Mouse (Mus musculus) brain, embryonic 14.5 days (tissue): ENCODE data around the gene 4930564D02Rik. TPM values are rescaled to one million over a fixed set of nuclear protein-coding genes. Genes with fewer than 3 reads are reported as not detected.

Source experiments
- DNase-seq: peaks from one replicate; pipeline ENCODE4 v3.0.0-alpha.2; 2011; ENCODE audit warnings: low read depth
- CTCF ChIP-seq: fragments of 200-500 bp; IDR thresholded peaks from 2 replicates; pipeline ENCODE4 v1.5.1; 2012; ENCODE audit warnings: inconsistent platforms, mild to moderate bottlenecking, moderate library complexity, borderline replicate concordance; ENCODE audit not compliant: insufficient read depth, insufficient read length; ENCODE audit errors: extremely low read depth
- POLR2A ChIP-seq: fragments of 200-500 bp; IDR thresholded peaks from 2 replicates; pipeline ENCODE4 v1.6.1; 2012; ENCODE audit warnings: mild to moderate bottlenecking, inconsistent platforms, borderline replicate concordance; ENCODE audit not compliant: poor library complexity, insufficient read depth, insufficient read length, severe bottlenecking; ENCODE audit errors: extremely low read depth
- polyA plus RNA-seq: library from polyadenylated mRNA; depleted of rRNA; stranded (reverse); fragments of >200 nt; gene quantifications from 2 replicates; pipeline ENCODE4 v1.2.3, GENCODE M21; 2012; rRNA removed

The 4930564D02Rik gene
- polyA plus RNA-seq, 1 experiment, result not detected

DNA sequence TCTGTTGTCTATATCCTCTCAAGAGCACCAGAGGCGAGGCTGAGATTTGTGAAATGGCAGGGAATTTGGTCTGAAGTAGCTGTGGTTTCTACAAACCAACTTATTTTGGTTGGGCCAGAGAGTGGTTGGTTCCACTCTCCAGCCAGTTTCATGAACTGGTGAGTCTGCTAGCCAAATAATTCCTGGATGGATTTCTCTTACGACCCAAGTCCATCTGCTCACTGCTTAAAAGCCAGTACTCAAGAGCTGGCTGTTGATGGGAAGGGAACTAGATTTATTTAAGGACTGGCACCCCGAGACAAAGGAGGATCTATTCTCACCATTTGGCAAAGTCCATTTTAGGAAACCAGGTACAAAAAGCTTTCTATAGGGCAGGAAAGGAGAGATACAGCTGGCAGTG, 57.1 kb downstream of the 4930564D02Rik start:
- DNase-seq, result no peak
- TF ChIP-seq POLR2A (no peak), CTCF (no peak)

DNA sequence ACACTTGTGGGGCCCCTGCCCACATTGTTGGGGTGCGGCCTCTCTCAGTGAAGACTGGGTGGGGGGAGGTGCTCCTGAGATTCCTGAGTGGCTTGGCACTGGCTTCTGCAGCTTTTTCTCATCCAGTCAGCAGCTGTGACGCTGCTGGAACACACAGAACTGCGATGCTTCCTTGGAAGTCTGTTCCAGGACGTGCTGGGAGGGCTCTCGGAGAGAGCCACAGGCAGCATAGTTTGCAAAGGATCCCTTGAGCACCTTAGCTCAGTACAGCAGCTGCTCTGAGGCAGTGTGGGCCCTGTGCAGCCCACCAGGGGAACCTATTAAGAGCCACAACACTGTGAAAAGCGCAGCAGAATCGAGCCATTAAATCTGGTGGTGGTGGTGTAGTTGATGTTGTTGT, 61.2 kb downstream of the 4930564D02Rik start:
- peak; percentile 29 for DNase-seq

More for the DNA sequence above, 61.2 kb downstream of the 4930564D02Rik start:
- TF ChIP-seq CTCF (no peak), POLR2A (no peak)

Other genes with a start within 250 kb of the 4930564D02Rik start
- gene Mov10, start 248.3 kb upstream of the 4930564D02Rik start, polyA plus RNA-seq, result 6.0 and 8.6 TPM in 2 replicates
- 13.9 and 14.6 TPM in 2 replicates for gene St7l, start 202.8 kb upstream of the 4930564D02Rik start, polyA plus RNA-seq
- gene Capza1, start 202.3 kb upstream of the 4930564D02Rik start, polyA plus RNA-seq, result 55.6 and 77.9 TPM in 2 replicates
- gene Wnt2b, start 104.9 kb upstream of the 4930564D02Rik start, polyA plus RNA-seq, result 1.8 and 3.0 TPM in 2 replicates
- gene Cttnbp2nl, start 13.7 kb upstream of the 4930564D02Rik start, polyA plus RNA-seq, result 12.1 and 28.8 TPM in 2 replicates